Mouse (Mus musculus) CH12.LX (cell line): ENCODE results near the gene Fbxl17. TPM values are rescaled to one million over a fixed set of nuclear protein-coding genes. Genes with fewer than 3 reads are reported as not detected.

Source experiments
- DNase-seq: peaks from one replicate; pipeline ENCODE4 v3.0.0-alpha.2; 2013; ENCODE audit errors: extremely low read depth
- H3K27ac ChIP-seq: 2 replicates; pipeline ENCODE4 v1.5.1; 2012; ENCODE audit warnings: low read depth, mild to moderate bottlenecking, control low read depth, moderate library complexity; ENCODE audit not compliant: insufficient read depth
- H3K27me3 ChIP-seq: replicated peaks from 2 replicates; pipeline ENCODE3; 2012; ENCODE audit warnings: inconsistent platforms
- H3K36me3 ChIP-seq, 2 experiments: replicated peaks in 1 of 2; 2 replicates each; pipeline versions ENCODE3 to v1.6.1; 2012; ENCODE audit warnings: inconsistent platforms in 1 of 2, low read length in 1 of 2, mild to moderate bottlenecking in 1 of 2, mixed read lengths in 1 of 2, moderate library complexity in 1 of 2; ENCODE audit not compliant: control insufficient read depth in 1 of 2, insufficient read depth in 1 of 2
- H3K4me1 ChIP-seq, 2 experiments: 2 replicates each; pipeline ENCODE4 v1.6.1; 2012; ENCODE audit warnings: inconsistent platforms in 1 of 2, moderate library complexity in 1 of 2; ENCODE audit not compliant: insufficient read depth in 2 of 2, control insufficient read depth in 1 of 2
- H3K4me2 ChIP-seq: 2 replicates; pipeline ENCODE4 v1.6.1; 2012; ENCODE audit warnings: low read depth, mild to moderate bottlenecking, control low read depth; ENCODE audit not compliant: poor library complexity, insufficient read depth, severe bottlenecking
- H3K4me3 ChIP-seq, 3 experiments: fragments of 150-350 bp in 1 of 3; sonication (generic) in 1 of 3; replicated peaks in 1 of 3; 2 replicates each; pipeline versions ENCODE3 to v1.5.1; 2011 to 2012; ENCODE audit warnings: low read depth in 2 of 3, low read length in 2 of 3, mild to moderate bottlenecking in 2 of 3, moderate library complexity in 2 of 3, control low read depth in 1 of 3, improper control_type of control experiment in 1 of 3, inconsistent platforms in 1 of 3, mixed read lengths in 1 of 3; ENCODE audit not compliant: poor library complexity in 1 of 3
- H3K79me2 ChIP-seq: replicated peaks from 2 replicates; pipeline ENCODE4 v1.6.1; 2012; ENCODE audit warnings: mild to moderate bottlenecking, moderate library complexity; ENCODE audit not compliant: control insufficient read depth, poor library complexity, insufficient read depth, severe bottlenecking; ENCODE audit errors: extremely low read depth
- H3K9ac ChIP-seq: 2 replicates; pipeline ENCODE4 v1.6.1; 2012; ENCODE audit warnings: low read depth, mild to moderate bottlenecking, control low read depth, moderate library complexity; ENCODE audit not compliant: insufficient read depth
- H3K9me3 ChIP-seq: replicated peaks from 2 replicates; pipeline ENCODE3; 2012; ENCODE audit warnings: low read length, inconsistent platforms, mixed read lengths
- BHLHE40 ChIP-seq: IDR thresholded peaks from 2 replicates; pipeline ENCODE4 v1.6.1; 2011; ENCODE audit warnings: mild to moderate bottlenecking, low read depth, low read length, improper control_type of control experiment
- CHD1 ChIP-seq: IDR thresholded peaks from 2 replicates; pipeline ENCODE4 v1.6.1; 2012; ENCODE audit warnings: low read depth, low read length, improper control_type of control experiment, inconsistent platforms
- CHD2 ChIP-seq: IDR thresholded peaks from 2 replicates; pipeline ENCODE4 v1.6.1; 2011; ENCODE audit warnings: low read length, improper control_type of control experiment
- CTCF ChIP-seq, 2 experiments: IDR thresholded peaks in 1 of 2; conservative IDR thresholded peaks in 1 of 2; 2 replicates each; pipeline ENCODE4 v1.5.1; 2011 to 2012; ENCODE audit warnings: low read depth in 2 of 2, low read length in 2 of 2, improper control_type of control experiment in 1 of 2, inconsistent platforms in 1 of 2, mild to moderate bottlenecking in 1 of 2, moderate library complexity in 1 of 2
- ELF1 ChIP-seq: IDR thresholded peaks from 2 replicates; pipeline ENCODE4 v1.6.1; 2014; ENCODE audit warnings: low read depth, mild to moderate bottlenecking, inconsistent platforms, low read length, improper control_type of control experiment
- EP300 ChIP-seq: IDR thresholded peaks from 2 replicates; pipeline ENCODE4 v1.6.1; 2011; ENCODE audit warnings: low read length, improper control_type of control experiment
- GABPA ChIP-seq: IDR thresholded peaks from 2 replicates; pipeline ENCODE4 v1.6.1; 2012; ENCODE audit warnings: low read depth, low read length, improper control_type of control experiment, inconsistent platforms; ENCODE audit not compliant: insufficient replicate concordance
- HCFC1 ChIP-seq: IDR thresholded peaks from 2 replicates; pipeline ENCODE4 v1.6.1; 2012; ENCODE audit warnings: low read depth, mild to moderate bottlenecking, inconsistent platforms, low read length, improper control_type of control experiment
- IRF4 ChIP-seq: IDR thresholded peaks from 2 replicates; pipeline ENCODE4 v1.6.1; 2014; ENCODE audit warnings: low read depth, mild to moderate bottlenecking, inconsistent platforms, low read length, improper control_type of control experiment
- JUN ChIP-seq: IDR thresholded peaks from 2 replicates; pipeline ENCODE4 v1.6.1; 2011; ENCODE audit warnings: low read depth, mild to moderate bottlenecking, low read length, improper control_type of control experiment, moderate library complexity; ENCODE audit not compliant: insufficient read depth
- MAX ChIP-seq: IDR thresholded peaks from 2 replicates; pipeline ENCODE4 v1.6.1; 2011; ENCODE audit warnings: low read length, improper control_type of control experiment
- MAZ ChIP-seq: IDR thresholded peaks from 2 replicates; pipeline ENCODE4 v1.6.1; 2012; ENCODE audit warnings: low read depth, mild to moderate bottlenecking, inconsistent platforms, low read length, improper control_type of control experiment, moderate library complexity
- NELFE ChIP-seq: IDR thresholded peaks from 2 replicates; pipeline ENCODE4 v1.6.1; 2011; ENCODE audit warnings: low read depth, low read length, improper control_type of control experiment
- SIN3A ChIP-seq: IDR thresholded peaks from 2 replicates; pipeline ENCODE4 v1.6.1; 2012; ENCODE audit warnings: low read length, improper control_type of control experiment, inconsistent platforms
- SMC3 ChIP-seq: IDR thresholded peaks from 2 replicates; pipeline ENCODE4 v1.6.1; 2011; ENCODE audit warnings: low read depth, low read length, improper control_type of control experiment
- TBP ChIP-seq: conservative IDR thresholded peaks from 2 replicates; pipeline ENCODE4 v1.6.1; 2011; ENCODE audit warnings: low read depth, low read length, improper control_type of control experiment
- TCF12 ChIP-seq: IDR thresholded peaks from 2 replicates; pipeline ENCODE4 v1.6.1; 2014; ENCODE audit warnings: low read depth, mild to moderate bottlenecking, inconsistent platforms, low read length, improper control_type of control experiment
- UBTF ChIP-seq: IDR thresholded peaks from 2 replicates; pipeline ENCODE4 v1.6.1; 2012; ENCODE audit warnings: low read depth, mild to moderate bottlenecking, inconsistent platforms, low read length, improper control_type of control experiment, moderate library complexity
- USF2 ChIP-seq: conservative IDR thresholded peaks from 2 replicates; pipeline ENCODE4 v1.6.1; 2011; ENCODE audit warnings: low read depth, low read length, improper control_type of control experiment
- ZKSCAN1 ChIP-seq: IDR thresholded peaks from 2 replicates; pipeline ENCODE4 v1.6.1; 2012; ENCODE audit warnings: low read depth, inconsistent platforms, low read length, improper control_type of control experiment, borderline replicate concordance
- ZNF384 ChIP-seq: IDR thresholded peaks from 2 replicates; pipeline ENCODE4 v1.6.1; 2012; ENCODE audit warnings: low read depth, low read length, improper control_type of control experiment, inconsistent platforms
- dilution Hi-C: fragments of 300-500 bp; cut with MboI; formaldehyde crosslinking; loops from 2 replicates; pipeline ENCODE4 v1.14.3; 2020; ENCODE audit warnings: low sequenced_read_pairs; ENCODE audit not compliant: extremely low pct_unique_long_range_greater_than_20kb, extremely low pct_ligation_motif_present
- in situ Hi-C: fragments of 300-500 bp; cut with MboI; formaldehyde crosslinking; loops from 3 replicates; pipeline ENCODE4 v1.14.3; 2019; ENCODE audit warnings: low sequenced_read_pairs, low pct_ligation_motif_present, low pct_unique_long_range_greater_than_20kb, mixed read lengths
- polyA plus RNA-seq: library from polyadenylated mRNA; unstranded; fragments of >175 nt; gene quantifications from 2 replicates; pipeline ENCODE4 v1.2.1, GENCODE M21; 2012; ENCODE audit warnings: low read depth; ENCODE audit not compliant: insufficient read length
- total RNA-seq, 2 experiments: library from RNA; depleted of rRNA; stranded (reverse); fragments of 300-350 nt in 1 of 2; fragments of >200 nt in 1 of 2; gene quantifications; 2 replicates each; pipeline ENCODE4 v1.2.3; 2012 to 2014

Fbxl17 gene
- total and polyA plus RNA-seq, 3 experiments = 4.0 to 6.9 (median 4.3) TPM

DNA sequence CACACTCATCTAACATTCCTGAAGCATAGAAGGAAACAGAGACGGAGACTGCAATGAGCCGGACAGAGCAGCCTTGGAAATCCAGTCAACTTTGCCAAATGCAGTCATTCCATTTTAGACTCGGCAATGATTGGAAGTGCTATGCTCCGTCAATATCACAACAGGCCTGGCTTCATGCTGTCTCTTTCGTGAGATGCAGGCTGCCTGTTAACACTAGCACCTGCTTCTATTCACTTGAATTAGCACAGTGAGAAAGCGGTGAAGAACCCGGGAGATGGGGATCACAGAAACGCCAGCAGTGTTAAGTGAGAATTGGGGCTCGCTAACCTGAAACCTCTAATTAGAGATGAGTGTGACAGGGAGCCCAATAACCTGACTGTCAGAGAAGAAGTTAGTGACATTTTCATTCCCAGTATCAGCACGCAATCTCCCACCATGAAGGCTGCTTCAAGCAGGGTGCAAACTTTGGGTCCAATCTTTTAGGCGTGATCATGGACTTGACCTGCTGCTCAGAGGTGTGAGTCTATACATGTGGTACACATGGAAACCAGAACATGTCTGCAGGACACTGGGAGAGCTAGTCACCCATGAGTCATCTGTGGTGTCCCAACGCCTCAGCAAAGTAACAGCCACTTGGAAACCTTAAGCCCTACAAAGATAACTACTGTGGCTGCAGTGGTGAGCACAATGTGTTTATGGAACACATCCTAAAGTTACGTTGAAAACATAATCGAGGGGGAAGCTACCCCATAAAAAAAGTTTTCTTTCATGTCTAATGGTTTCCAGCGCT is 428.5 kb downstream of the Fbxl17 start:
- TF ChIP-seq TCF12 (no peak), NELFE (no peak), USF2 (no peak), CHD2 (no peak), HCFC1 (no peak), UBTF (no peak), SIN3A (no peak), EP300 (no peak), JUN (no peak), MAX (no peak), ZKSCAN1 (no peak), SMC3 (no peak), CHD1 (no peak), CTCF (conservative IDR thresholded peaks at IDR 0.05 in 1 of 2, IDR thresholded peaks at IDR 0.05 in 1 of 2; ENCODE audit: low read depth in 2 of 2, low read length in 2 of 2) (no peak)
- dilution Hi-C loops = no loop called here
- H3K79me2 ChIP-seq = no peaks in the 10 kb centered on the region

DNA sequence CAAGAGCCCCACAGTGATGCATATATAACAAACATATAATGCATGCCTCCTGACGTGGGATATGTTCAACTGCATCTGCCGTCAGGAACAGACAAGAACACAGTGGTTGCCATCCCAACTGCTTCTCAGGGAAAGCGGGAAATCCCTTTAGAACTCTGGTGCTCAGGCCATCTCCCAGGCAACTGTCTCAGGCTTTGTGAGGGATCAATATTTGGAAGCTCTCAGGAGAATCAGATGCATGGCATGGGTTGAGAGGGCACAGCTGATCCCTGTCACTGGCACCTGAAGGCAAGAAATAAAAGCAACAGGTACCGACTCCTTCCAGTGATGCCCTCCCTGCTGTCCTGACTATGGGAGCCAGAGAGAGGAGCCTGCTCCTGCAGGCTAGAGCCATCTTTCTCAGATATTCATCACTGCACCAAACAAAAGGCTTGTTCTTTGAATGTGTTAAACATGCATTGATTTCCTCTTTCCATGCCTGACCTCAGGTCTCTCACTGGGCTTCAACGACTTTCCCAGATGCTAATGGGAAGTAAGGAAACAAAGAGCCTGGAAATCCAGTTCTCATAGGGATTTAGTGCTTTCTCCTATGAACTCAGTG is 429.6 kb downstream of the Fbxl17 start:
- Histone ChIP-seq H3K4me2 (no peak overlapping the region), H3K9me3 (no peaks in the 10 kb centered on the region), H3K9ac (no peak overlapping the region), H3K4me1 (peaks cover 0 to 18% of the 10 kb centered on the region in 2 experiments; a peak in 2 of 4 replicates), H3K79me2 (no peaks in the 10 kb centered on the region), H3K36me3 (peaks cover 0 to 9% of the 10 kb centered on the region in 2 experiments), H3K27me3 (no peaks in the 10 kb centered on the region), H3K27ac (no peak overlapping the region), H3K4me3 (no peak overlapping the region)
- in situ Hi-C loops (no loop called here), dilution Hi-C loops (no loop called here)
- TF ChIP-seq BHLHE40 = no peak
- no peak for TF ChIP-seq SIN3A
- TF ChIP-seq ZKSCAN1 = no peak
- no peak for TF ChIP-seq GABPA
- TF ChIP-seq SMC3 = no peak
- TF ChIP-seq IRF4 = no peak
- no peak for TF ChIP-seq MAZ
- no peak for TF ChIP-seq TBP
- no peak for TF ChIP-seq ZNF384
- no peak for TF ChIP-seq MAX
- TF ChIP-seq ELF1 = no peak
- DNase-seq = no peak

More for the DNA sequence above, 428.5 kb downstream of the Fbxl17 start:
- Histone ChIP-seq H3K27ac (no peak overlapping the region), H3K36me3 (peaks cover 0 to 9% of the 10 kb centered on the region in 2 experiments), H3K9ac (no peak overlapping the region), H3K4me3 (no peak overlapping the region), H3K9me3 (no peaks in the 10 kb centered on the region), H3K27me3 (no peaks in the 10 kb centered on the region), H3K4me2 (no peak overlapping the region), H3K4me1 (peaks cover 0 to 18% of the 10 kb centered on the region in 2 experiments; a peak in 2 of 4 replicates)
- DNase-seq = no peak
- in situ Hi-C loops = no loop called here
